Mouse (Mus musculus): ENCODE measurements around the gene Plcl2. TPM values are rescaled to one million over a fixed set of nuclear protein-coding genes. Genes with fewer than 3 reads are reported as not detected.
"Not testable (repeated sequence)": the region's sequence is repeated elsewhere in the genome, so short reads cannot be mapped to it uniquely, and the experiment has no call there.

The Plcl2 gene
- polyA plus RNA-seq, 1 experiment, result 3.1 TPM

- TF ChIP-seq GATA1 (IDR thresholded peaks at IDR 0.05; ENCODE audit: borderline replicate concordance, low read length) (no peak), FLI1 (IDR thresholded peaks at IDR 0.05; ENCODE audit: low read length) (no peak)
- H3K4me3 ChIP-seq (replicated peaks), result no peak overlapping the region
- H3K36me3 ChIP-seq (replicated peaks; ENCODE audit: low read length), result peaks cover 3% of the 10 kb centered on the region
- H3K9me3 ChIP-seq, result peaks cover 5% of the 10 kb centered on the region; the same call in 1 of the 2 replicates
- H3K27me3 ChIP-seq (replicated peaks), result no peaks in the 10 kb centered on the region
- no peaks in the 10 kb centered on the region for H3K4me1 ChIP-seq
Observed at GRCm38 (mm10) chr17:50522473-50523083, 13.4 kb downstream of the Plcl2 start.

GRCm38 (mm10) chr17:50524970-50525369 lies 15.8 kb downstream of the Plcl2 start:
- Histone ChIP-seq H3K4me3 (replicated peaks) (no peak overlapping the region), H3K36me3 (replicated peaks; ENCODE audit: low read length) (peaks cover 3% of the 10 kb centered on the region), H3K9me3 (0 out of 2 replicates have a peak, but pooled peaks cover 3% of the 10 kb centered on the region), H3K4me1 (peaks cover 4% of the 10 kb centered on the region), H3K27me3 (replicated peaks) (no peaks in the 10 kb centered on the region)
- TF ChIP-seq FLI1 (IDR thresholded peaks at IDR 0.05; ENCODE audit: low read length) (no peak), GATA1 (IDR thresholded peaks at IDR 0.05; ENCODE audit: borderline replicate concordance, low read length) (no peak)

GRCm38 (mm10) chr17:50525821-50526220 lies 16.6 kb downstream of the Plcl2 start:
- no peak overlapping the region for H3K4me3 ChIP-seq (replicated peaks)
- H3K4me1 ChIP-seq, result peaks cover 7% of the 10 kb centered on the region
- no peaks in the 10 kb centered on the region for H3K27me3 ChIP-seq (replicated peaks)
- TF ChIP-seq GATA1 (IDR thresholded peaks at IDR 0.05; ENCODE audit: borderline replicate concordance, low read length), result no peak
- no peak for TF ChIP-seq FLI1 (IDR thresholded peaks at IDR 0.05; ENCODE audit: low read length)
- no peaks in the 10 kb centered on the region for H3K9me3 ChIP-seq
- no peaks in the 10 kb centered on the region for H3K36me3 ChIP-seq (replicated peaks; ENCODE audit: low read length)

- Histone ChIP-seq H3K9me3 (no peaks in the 10 kb centered on the region), H3K4me1 (peaks cover 7% of the 10 kb centered on the region), H3K27me3 (replicated peaks) (no peaks in the 10 kb centered on the region), H3K36me3 (replicated peaks; ENCODE audit: low read length) (no peaks in the 10 kb centered on the region), H3K4me3 (replicated peaks) (peak overlapping the region; percentile 53)
- TF ChIP-seq FLI1 (IDR thresholded peaks at IDR 0.05; ENCODE audit: low read length) (no peak), GATA1 (IDR thresholded peaks at IDR 0.05; ENCODE audit: borderline replicate concordance, low read length) (no peak)
Observed at GRCm38 (mm10) chr17:50530089-50530488, 20.9 kb downstream of the Plcl2 start.

GRCm38 (mm10) chr17:50534889-50535288 lies 25.7 kb downstream of the Plcl2 start:
- not testable (repeated sequence) for H3K4me1 ChIP-seq; H3K27me3 ChIP-seq (replicated peaks); H3K9me3 ChIP-seq; H3K36me3 ChIP-seq (replicated peaks; ENCODE audit: low read length); H3K4me3 ChIP-seq (replicated peaks)

- no peaks in the 10 kb centered on the region for H3K4me1 ChIP-seq
- no peaks in the 10 kb centered on the region for H3K36me3 ChIP-seq (replicated peaks; ENCODE audit: low read length)
- no peaks in the 10 kb centered on the region for H3K27me3 ChIP-seq (replicated peaks)
- no peak overlapping the region for H3K4me3 ChIP-seq (replicated peaks)
- TF ChIP-seq GATA1 (IDR thresholded peaks at IDR 0.05; ENCODE audit: borderline replicate concordance, low read length) (no peak), FLI1 (IDR thresholded peaks at IDR 0.05; ENCODE audit: low read length) (no peak)
- no peaks in the 10 kb centered on the region for H3K9me3 ChIP-seq
Observed at GRCm38 (mm10) chr17:50536409-50537194, 27.4 kb downstream of the Plcl2 start.

- no peaks in the 10 kb centered on the region for H3K27me3 ChIP-seq (replicated peaks)
- H3K36me3 ChIP-seq (replicated peaks; ENCODE audit: low read length), result peaks cover 4% of the 10 kb centered on the region
- H3K4me3 ChIP-seq (replicated peaks), result no peak overlapping the region
- TF ChIP-seq FLI1 (IDR thresholded peaks at IDR 0.05; ENCODE audit: low read length) (no peak), GATA1 (IDR thresholded peaks at IDR 0.05; ENCODE audit: borderline replicate concordance, low read length) (no peak)
- peaks cover 6% of the 10 kb centered on the region for H3K9me3 ChIP-seq
- H3K4me1 ChIP-seq, result no peaks in the 10 kb centered on the region
Observed at GRCm38 (mm10) chr17:50537786-50538185, 28.6 kb downstream of the Plcl2 start.

- H3K9me3 ChIP-seq, result peaks cover 10% of the 10 kb centered on the region
- no peaks in the 10 kb centered on the region for H3K4me1 ChIP-seq
- no peaks in the 10 kb centered on the region for H3K27me3 ChIP-seq (replicated peaks)
- H3K36me3 ChIP-seq (replicated peaks; ENCODE audit: low read length), result peaks cover 8% of the 10 kb centered on the region
- TF ChIP-seq FLI1 (IDR thresholded peaks at IDR 0.05; ENCODE audit: low read length), result no peak
- TF ChIP-seq GATA1 (IDR thresholded peaks at IDR 0.05; ENCODE audit: borderline replicate concordance, low read length), result no peak
- no peak overlapping the region for H3K4me3 ChIP-seq (replicated peaks)
Observed at GRCm38 (mm10) chr17:50544860-50545259, 35.7 kb downstream of the Plcl2 start.

- H3K36me3 ChIP-seq (replicated peaks; ENCODE audit: low read length), result peaks cover 8% of the 10 kb centered on the region
- H3K27me3 ChIP-seq (replicated peaks), result no peaks in the 10 kb centered on the region
- peaks cover 10% of the 10 kb centered on the region for H3K9me3 ChIP-seq
- H3K4me1 ChIP-seq, result no peaks in the 10 kb centered on the region
- TF ChIP-seq FLI1 (IDR thresholded peaks at IDR 0.05; ENCODE audit: low read length), result no peak
- TF ChIP-seq GATA1 (IDR thresholded peaks at IDR 0.05; ENCODE audit: borderline replicate concordance, low read length), result no peak
- no peak overlapping the region for H3K4me3 ChIP-seq (replicated peaks)
Observed at GRCm38 (mm10) chr17:50545274-50545673, 36.1 kb downstream of the Plcl2 start.

- H3K36me3 ChIP-seq (replicated peaks; ENCODE audit: low read length), result no peaks in the 10 kb centered on the region
- TF ChIP-seq GATA1 (IDR thresholded peaks at IDR 0.05; ENCODE audit: borderline replicate concordance, low read length) (no peak), FLI1 (IDR thresholded peaks at IDR 0.05; ENCODE audit: low read length) (no peak)
Observed at GRCm38 (mm10) chr17:50552130-50552529, 42.9 kb downstream of the Plcl2 start.

More at GRCm38 (mm10) chr17:50552130-50552529, 42.9 kb downstream of the Plcl2 start:
- no peaks in the 10 kb centered on the region for H3K9me3 ChIP-seq
- H3K27me3 ChIP-seq (replicated peaks), result no peaks in the 10 kb centered on the region
- no peaks in the 10 kb centered on the region; the same call in 1 of the 2 replicates for H3K4me1 ChIP-seq
- H3K4me3 ChIP-seq (replicated peaks), result no peak overlapping the region
